ENCODE assay signal across 18 mouse cellular contexts in the genomic region with DNA sequence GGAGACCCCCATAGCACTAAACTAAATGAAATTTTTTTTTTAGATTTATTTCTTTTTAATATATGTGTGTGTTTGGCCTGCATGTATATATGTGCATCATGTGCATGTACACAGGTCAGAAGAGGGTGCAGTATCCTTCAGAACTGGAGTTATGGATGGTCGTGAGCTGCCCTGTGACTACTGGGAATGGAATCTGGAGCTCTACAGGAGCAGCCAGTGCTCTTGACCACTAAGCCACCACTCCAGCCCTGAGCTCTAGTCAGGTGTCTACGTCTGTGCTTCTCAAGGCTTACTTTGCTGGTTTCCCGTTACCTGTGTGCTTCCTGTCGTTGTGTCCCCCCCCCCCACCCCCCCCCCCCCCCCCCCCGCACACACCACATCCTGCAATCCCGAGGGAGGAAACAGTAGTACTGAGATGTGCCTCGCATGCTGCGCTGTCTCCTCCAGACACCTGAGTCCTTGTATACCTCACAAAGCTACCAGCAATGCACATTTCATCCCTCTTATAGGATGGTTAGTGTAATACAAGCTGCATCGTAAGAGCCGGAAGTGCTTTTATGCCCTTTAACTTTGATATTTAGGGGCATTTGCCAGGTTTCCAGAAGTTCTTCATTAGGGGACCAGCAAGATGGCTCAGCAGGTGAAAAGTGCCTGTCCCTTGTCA.
"Had no signal": no experiment of that assay in that cellular context is flagged by ENCODE, and none has a peak within 500 bp of the region (broad histone marks: within the 10 kb centered on the region; RNA-seq: fewer than 3 reads in every experiment).

No protein-coding gene starts in this region.

- H3K4me3 ChIP-seq: limb, embryonic 10.5 days; liver, embryonic 15.5 days; megakaryocyte, embryonic 14.5 days; midbrain, embryonic 15.5 days; neural tube, embryonic 13.5 days; stomach, embryonic 15.5 days had no signal

- H3K36me3 ChIP-seq: liver, embryonic 15.5 days; midbrain, embryonic 15.5 days; stomach, embryonic 15.5 days had no signal

- H3K27ac ChIP-seq: limb, embryonic 10.5 days; liver, embryonic 15.5 days; macrophage; midbrain, embryonic 15.5 days; neural tube, embryonic 13.5 days; stomach, embryonic 15.5 days had no signal

- H3K9me3 ChIP-seq: limb, embryonic 10.5 days; liver, embryonic 15.5 days; megakaryocyte, embryonic 14.5 days; midbrain, embryonic 15.5 days; neural tube, embryonic 13.5 days; stomach, embryonic 15.5 days had no signal

- DNase-seq: kidney, adult 11 months; kidney, postnatal 10 days; lung, embryonic 14.5 days; lung, postnatal 14 days; retina, postnatal 1 day; right cerebral cortex, postnatal 4 days; spleen, adult 18-20 months; thymus, adult 2 months; thymus, postnatal 36 days had no signal

- H3K4me2 ChIP-seq: liver, embryonic 11.5 days; liver, embryonic 15.5 days; lung, embryonic 14.5 days; midbrain, embryonic 11.5 days; midbrain, embryonic 15.5 days; neural tube, embryonic 13.5 days; stomach, embryonic 15.5 days had no signal

- H3K27me3 ChIP-seq: liver, embryonic 15.5 days; megakaryocyte, embryonic 14.5 days; midbrain, embryonic 15.5 days; neural tube, embryonic 13.5 days; stomach, embryonic 15.5 days had no signal

- H3K9ac ChIP-seq: liver, embryonic 15.5 days; lung, embryonic 14.5 days; midbrain, embryonic 15.5 days; neural tube, embryonic 13.5 days; stomach, embryonic 15.5 days had no signal

- ATAC-seq: midbrain, embryonic 15.5 days had no signal
